Mouse (Mus musculus) lung, postnatal 0 days (tissue): ENCODE data around the gene Hspa1a. TPM values are rescaled to one million over a fixed set of nuclear protein-coding genes. Genes with fewer than 3 reads are reported as not detected.
"Not testable (repeated sequence)": the region's sequence is repeated elsewhere in the genome, so short reads cannot be mapped to it uniquely, and the experiment has no call there.

ENCODE experiments used
- ATAC-seq: fragments of 200-750 bp; cut with Nextera tagmentation; 2 replicates; pipeline ENCODE4 v1.8.0; 2017; ENCODE audit warnings: moderate library complexity
- DNase-seq: peaks from one replicate; pipeline ENCODE4 v3.0.0-alpha.2; 2016; ENCODE audit warnings: low spot score
- H3K27ac ChIP-seq: fragments of 300-500 bp; sonication (generic); 2 replicates; pipeline ENCODE4 v1.5.1; 2014; ENCODE audit warnings: antibody characterized with exemption, mild to moderate bottlenecking, low read length, mixed read lengths
- H3K27me3 ChIP-seq: fragments of 300-500 bp; sonication (generic); replicated peaks from 2 replicates; pipeline ENCODE4 v1.6.1; 2014; ENCODE audit warnings: low read length, mixed read lengths; ENCODE audit not compliant: insufficient read depth
- H3K36me3 ChIP-seq: fragments of 300-500 bp; sonication (generic); 2 replicates; pipeline ENCODE4 v1.6.1; 2014; ENCODE audit warnings: low read length, mixed read lengths; ENCODE audit not compliant: insufficient read depth
- H3K4me1 ChIP-seq: fragments of 300-500 bp; sonication (generic); 2 replicates; pipeline ENCODE4 v1.6.1; 2014; ENCODE audit warnings: antibody characterized with exemption, low read depth, low read length, mixed read lengths; ENCODE audit not compliant: insufficient read depth
- H3K4me2 ChIP-seq: fragments of 300-500 bp; sonication (generic); replicated peaks from 2 replicates; pipeline ENCODE4 v1.6.1; 2014; ENCODE audit warnings: low read depth, mild to moderate bottlenecking, low read length, moderate library complexity, mixed read lengths
- H3K4me3 ChIP-seq: fragments of 300-500 bp; sonication (generic); 2 replicates; pipeline ENCODE4 v1.5.1; 2014; ENCODE audit warnings: low read depth, low read length
- H3K9ac ChIP-seq: fragments of 300-500 bp; sonication (generic); replicated peaks from 2 replicates; pipeline ENCODE4 v1.6.1; 2014; ENCODE audit warnings: low read depth, mild to moderate bottlenecking
- H3K9me3 ChIP-seq: fragments of 300-500 bp; sonication (generic); 2 replicates; pipeline ENCODE4 v1.6.1; 2016; ENCODE audit warnings: low read length, mixed read lengths
- CTCF ChIP-seq: IDR thresholded peaks from 2 replicates; pipeline ENCODE4 v1.5.1; 2016; ENCODE audit warnings: antibody characterized with exemption, mild to moderate bottlenecking
- EP300 ChIP-seq: IDR thresholded peaks from 2 replicates; pipeline ENCODE4 v1.6.1; 2016; ENCODE audit warnings: antibody characterized with exemption, mild to moderate bottlenecking, control low read depth
- WGBS: fragments of 180-500 bp; shearing (Covaris S2); extraction: QIAGEN DNeasy Blood & Tissue Kit; methylation state at CpG from one replicate; pipeline ENCODE4 v1.1.7; 2014; 5-methylcytosine and 5-hydroxymethylcytosine counted together
- polyA plus RNA-seq: library from polyadenylated mRNA; unstranded; fragments of >200 nt; fragmentation: Nextera tagmentation; extraction: Ambion mirVana; gene quantifications from 2 replicates; pipeline ENCODE4 v1.2.1, GENCODE M21; 2015

The Hspa1a gene
- polyA plus RNA-seq, 1 experiment from 2014 or later: 8.2 TPM

- TF ChIP-seq CTCF (peak; percentile 29), EP300 (no peak)
- peak; percentile 98 for DNase-seq
- ATAC-seq: peak; percentile 96
Observed at GRCm38 (mm10) chr17:34981690-34982180, 9.8 kb upstream of the Hspa1a start, which contains the start of gene Lsm2. TSS of gene Lsm2 (plus strand) at chr17:34981862.

GRCm38 (mm10) chr17:34980655-34981054, 8.7 kb upstream of the Hspa1a start:
- H3K4me2 ChIP-seq: peak overlapping the region; percentile 86
- H3K27ac ChIP-seq: peak overlapping the region; percentile 92; the same call in 1 of the 2 replicates
- peaks cover 7% of the 10 kb centered on the region for H3K4me1 ChIP-seq
- 0 out of 2 replicates have a peak, but pooled peaks cover 1% of the 10 kb centered on the region for H3K36me3 ChIP-seq
- H3K27me3 ChIP-seq: no peaks in the 10 kb centered on the region
- no peaks in the 10 kb centered on the region for H3K9me3 ChIP-seq
- H3K9ac ChIP-seq: no peak overlapping the region
- TF ChIP-seq EP300 (no peak), CTCF (peak; percentile 79)
- ATAC-seq (no peak), DNase-seq (peak; percentile 92)
- WGBS: 5% methylated on average over 2 of the region's 2 CpGs
- peak overlapping the region; percentile 58; the same call in 1 of the 2 replicates for H3K4me3 ChIP-seq

More at GRCm38 (mm10) chr17:34981690-34982180, 9.8 kb upstream of the Hspa1a start, which contains the start of gene Lsm2:
- no peaks in the 10 kb centered on the region for H3K9me3 ChIP-seq
- H3K27me3 ChIP-seq: no peaks in the 10 kb centered on the region
- H3K27ac ChIP-seq: peak within 1 kb of the TSS; percentile 92
- WGBS: under 1% methylated on average over 57 of the region's 58 CpGs
- peak within 1 kb of the TSS; percentile 58 for H3K4me3 ChIP-seq
- peaks cover 9% of the 10 kb centered on the region; the same call in 1 of the 2 replicates for H3K36me3 ChIP-seq
- H3K9ac ChIP-seq: peak within 1 kb of the TSS; percentile 56
- H3K4me2 ChIP-seq: peak within 1 kb of the TSS; percentile 86
- H3K4me1 ChIP-seq: peaks cover 7% of the 10 kb centered on the region

- Histone ChIP-seq H3K9ac (no peak overlapping the region), H3K4me2 (no peak overlapping the region), H3K4me1 (peaks cover 7% of the 10 kb centered on the region), H3K4me3 (no peak overlapping the region), H3K27me3 (no peaks in the 10 kb centered on the region), H3K27ac (no peak overlapping the region), H3K9me3 (no peaks in the 10 kb centered on the region), H3K36me3 (no peaks in the 10 kb centered on the region)
- DNase-seq (no peak), ATAC-seq (no peak)
- WGBS: 84% methylated on average over 4 of the region's 4 CpGs
- TF ChIP-seq CTCF (no peak), EP300 (no peak)
Observed at GRCm38 (mm10) chr17:34979631-34980030, 7.7 kb upstream of the Hspa1a start.

GRCm38 (mm10) chr17:34978239-34978638, 6.3 kb upstream of the Hspa1a start:
- no peaks in the 10 kb centered on the region for H3K27me3 ChIP-seq
- H3K27ac ChIP-seq: no peak overlapping the region
- no peaks in the 10 kb centered on the region for H3K9me3 ChIP-seq
- DNase-seq: no peak
- H3K4me3 ChIP-seq: no peak overlapping the region
- no peak for TF ChIP-seq EP300
- no peak for TF ChIP-seq CTCF
- ATAC-seq: no peak
- 87% methylated on average over 27 of the region's 27 CpGs for WGBS
- H3K4me1 ChIP-seq: peaks cover 7% of the 10 kb centered on the region
- no peak overlapping the region for H3K9ac ChIP-seq
- no peaks in the 10 kb centered on the region for H3K36me3 ChIP-seq
- no peak overlapping the region for H3K4me2 ChIP-seq

GRCm38 (mm10) chr17:34977000-34977399, 5.0 kb upstream of the Hspa1a start:
- Histone ChIP-seq H3K27me3 (no peaks in the 10 kb centered on the region), H3K36me3 (no peaks in the 10 kb centered on the region), H3K27ac (no peak overlapping the region), H3K4me2 (no peak overlapping the region), H3K4me3 (no peak overlapping the region), H3K9ac (no peak overlapping the region), H3K9me3 (no peaks in the 10 kb centered on the region), H3K4me1 (peaks cover 3% of the 10 kb centered on the region; the same call in 1 of the 2 replicates)
- no peak for DNase-seq
- no peak for TF ChIP-seq EP300
- no peak for TF ChIP-seq CTCF
- no peak for ATAC-seq
- WGBS: 91% methylated on average over 20 of the region's 20 CpGs

- DNase-seq: no peak
- TF ChIP-seq CTCF: no peak
- TF ChIP-seq EP300: no peak
- H3K9ac ChIP-seq: no peak overlapping the region
- no peak for ATAC-seq
- H3K4me3 ChIP-seq: no peak overlapping the region
- no peaks in the 10 kb centered on the region for H3K27me3 ChIP-seq
- H3K4me1 ChIP-seq: peaks cover under 1% of the 10 kb centered on the region; the same call in 1 of the 2 replicates
- no peaks in the 10 kb centered on the region for H3K9me3 ChIP-seq
- 76% methylated on average over 3 of the region's 3 CpGs for WGBS
- no peak overlapping the region for H3K27ac ChIP-seq
- no peak overlapping the region for H3K4me2 ChIP-seq
- H3K36me3 ChIP-seq: no peaks in the 10 kb centered on the region
Observed at GRCm38 (mm10) chr17:34975581-34976492, 3.9 kb upstream of the Hspa1a start.

GRCm38 (mm10) chr17:34971694-34972068, 275 bp downstream of the Hspa1a start:
- Histone ChIP-seq H3K4me2 (peak overlapping the region; percentile 55), H3K4me3 (peak overlapping the region; percentile 26; the same call in 1 of the 2 replicates)
- H3K9ac ChIP-seq, H3K27me3 ChIP-seq, DNase-seq, H3K4me1 ChIP-seq, H3K27ac ChIP-seq, H3K36me3 ChIP-seq, H3K9me3 ChIP-seq: not testable (repeated sequence)
- peak; percentile 18 for ATAC-seq
- WGBS: 4% methylated on average over 10 of the region's 43 CpGs

- not testable (repeated sequence) for DNase-seq, H3K36me3 ChIP-seq, ATAC-seq, H3K9me3 ChIP-seq, H3K4me1 ChIP-seq, H3K4me3 ChIP-seq, H3K9ac ChIP-seq, H3K27me3 ChIP-seq, H3K4me2 ChIP-seq, H3K27ac ChIP-seq
- 53% methylated on average over 9 of the region's 37 CpGs for WGBS
Observed at GRCm38 (mm10) chr17:34970850-34971249, 1.1 kb downstream of the Hspa1a start.

GRCm38 (mm10) chr17:34969822-34970221, 2.1 kb downstream of the Hspa1a start, which contains the start of gene Gm20481:
TSS of gene Gm20481 (plus strand) at chr17:34969912.
- not testable (repeated sequence) for H3K9ac ChIP-seq, H3K36me3 ChIP-seq, ATAC-seq, H3K9me3 ChIP-seq, H3K27ac ChIP-seq, H3K4me3 ChIP-seq, H3K4me2 ChIP-seq, DNase-seq, H3K4me1 ChIP-seq, H3K27me3 ChIP-seq
- 63% methylated on average over 6 of the region's 11 CpGs for WGBS
